Mouse (Mus musculus) forebrain, embryonic 10.5 days (tissue): ENCODE data around the gene Arhgef10l. TPM values are rescaled to one million over a fixed set of nuclear protein-coding genes. Genes with fewer than 3 reads are reported as not detected.

Source experiments
- DNase-seq: peaks from one replicate; pipeline ENCODE4 v3.0.0-alpha.2; 2017; ENCODE audit warnings: low spot score; ENCODE audit errors: extremely low spot score
- H3K27ac ChIP-seq: fragments of 300-500 bp; sonication (generic); 2 replicates; pipeline ENCODE4 v1.5.1; 2016; ENCODE audit warnings: mild to moderate bottlenecking
- H3K27me3 ChIP-seq: fragments of 300-500 bp; sonication (generic); 2 replicates; pipeline ENCODE4 v1.6.1; 2016; ENCODE audit warnings: mild to moderate bottlenecking; ENCODE audit not compliant: poor library complexity, severe bottlenecking
- H3K36me3 ChIP-seq: fragments of 300-500 bp; sonication (generic); replicated peaks from 2 replicates; pipeline ENCODE4 v1.6.1; 2016; ENCODE audit warnings: mild to moderate bottlenecking, moderate library complexity
- H3K4me1 ChIP-seq: fragments of 300-500 bp; sonication (generic); 2 replicates; pipeline ENCODE4 v1.6.1; 2016
- H3K4me3 ChIP-seq: fragments of 300-500 bp; sonication (generic); 2 replicates; pipeline ENCODE4 v1.5.1; 2016; ENCODE audit warnings: mild to moderate bottlenecking, moderate library complexity
- H3K9me3 ChIP-seq: fragments of 300-500 bp; sonication (generic); 2 replicates; pipeline ENCODE4 v1.6.1; 2016; ENCODE audit warnings: mild to moderate bottlenecking, moderate library complexity
- WGBS: fragments of 180-500 bp; shearing (Covaris S2); methylation state at CpG from one replicate; pipeline ENCODE4 v1.1.7; 2016; 5-methylcytosine and 5-hydroxymethylcytosine counted together
- polyA plus RNA-seq: library from polyadenylated mRNA; unstranded; fragments of >200 nt; fragmentation: Nextera tagmentation; extraction: Ambion mirVana; gene quantifications from 2 replicates; pipeline ENCODE4 v1.2.1, GENCODE M21; 2016

Arhgef10l gene
- polyA plus RNA-seq, 1 experiment from 2014 or later: 23.0 TPM

- Histone ChIP-seq H3K27me3 (peaks cover 10% of the 10 kb centered on the region), H3K9me3 (no peaks in the 10 kb centered on the region), H3K27ac (no peak overlapping the region), H3K4me3 (no peak overlapping the region), H3K4me1 (peaks cover 46% of the 10 kb centered on the region), H3K36me3 (no peaks in the 10 kb centered on the region)
- WGBS: 81% methylated on average over 7 of the region's 7 CpGs
- no peak for DNase-seq
These were observed 759 bp downstream of the Arhgef10l start for GRCm38 (mm10) chr4:140665053-140665452.

- Histone ChIP-seq H3K9me3 (no peaks in the 10 kb centered on the region), H3K4me1 (peaks cover 59% of the 10 kb centered on the region), H3K36me3 (no peaks in the 10 kb centered on the region), H3K27ac (peak overlapping the region; percentile 75), H3K4me3 (no peak overlapping the region), H3K27me3 (peaks cover 18% of the 10 kb centered on the region)
- WGBS: 33% methylated on average over 10 of the region's 10 CpGs
- DNase-seq: no peak
These were observed 2.8 kb downstream of the Arhgef10l start for GRCm38 (mm10) chr4:140662882-140663585.

- 39% methylated on average over 7 of the region's 7 CpGs for WGBS
- Histone ChIP-seq H3K4me3 (no peak overlapping the region), H3K27ac (peak overlapping the region; percentile 75), H3K4me1 (peaks cover 65% of the 10 kb centered on the region), H3K36me3 (no peaks in the 10 kb centered on the region), H3K27me3 (peaks cover 22% of the 10 kb centered on the region), H3K9me3 (no peaks in the 10 kb centered on the region)
- no peak for DNase-seq
These were observed 3.4 kb downstream of the Arhgef10l start for GRCm38 (mm10) chr4:140662453-140662852.

GRCm38 (mm10) chr4:140661406-140662022, 4.3 kb downstream of the Arhgef10l start:
- no peak for DNase-seq
- H3K4me1 ChIP-seq: peaks cover 75% of the 10 kb centered on the region
- no peaks in the 10 kb centered on the region for H3K9me3 ChIP-seq
- no peak overlapping the region for H3K4me3 ChIP-seq
- no peaks in the 10 kb centered on the region for H3K36me3 ChIP-seq
- 81% methylated on average over 18 of the region's 18 CpGs for WGBS
- peak overlapping the region; percentile 48 for H3K27ac ChIP-seq
- peaks cover 22% of the 10 kb centered on the region for H3K27me3 ChIP-seq

- Histone ChIP-seq H3K27me3 (peaks cover 33% of the 10 kb centered on the region), H3K36me3 (no peaks in the 10 kb centered on the region), H3K4me3 (peak overlapping the region; percentile 39), H3K27ac (peak overlapping the region; percentile 92), H3K9me3 (no peaks in the 10 kb centered on the region), H3K4me1 (peaks cover 73% of the 10 kb centered on the region)
- DNase-seq: peak; percentile 66
- WGBS: 4% methylated on average over 24 of the region's 24 CpGs
These were observed 7.9 kb downstream of the Arhgef10l start for GRCm38 (mm10) chr4:140657681-140658575.

- H3K27me3 ChIP-seq: peaks cover 25% of the 10 kb centered on the region; the same call in 1 of the 2 replicates
- H3K36me3 ChIP-seq: no peaks in the 10 kb centered on the region
- no peak for DNase-seq
- 75% methylated on average over 8 of the region's 8 CpGs for WGBS
- no peak overlapping the region for H3K4me3 ChIP-seq
- H3K4me1 ChIP-seq: peaks cover 59% of the 10 kb centered on the region
- H3K9me3 ChIP-seq: no peaks in the 10 kb centered on the region
- H3K27ac ChIP-seq: peak overlapping the region; percentile 92; the same call in 1 of the 2 replicates
These were observed 9.3 kb downstream of the Arhgef10l start for GRCm38 (mm10) chr4:140656529-140656928.

- Histone ChIP-seq H3K27ac (peak overlapping the region; percentile 30; the same call in 1 of the 2 replicates), H3K36me3 (no peaks in the 10 kb centered on the region), H3K4me1 (peaks cover 57% of the 10 kb centered on the region), H3K4me3 (no peak overlapping the region), H3K9me3 (no peaks in the 10 kb centered on the region), H3K27me3 (peaks cover 27% of the 10 kb centered on the region; the same call in 1 of the 2 replicates)
- WGBS: 84% methylated on average over 8 of the region's 8 CpGs
- no peak for DNase-seq
These were observed 11.0 kb downstream of the Arhgef10l start for GRCm38 (mm10) chr4:140654798-140655197.

GRCm38 (mm10) chr4:140653835-140654583, 11.8 kb downstream of the Arhgef10l start:
- H3K36me3 ChIP-seq: no peaks in the 10 kb centered on the region
- no peak overlapping the region for H3K4me3 ChIP-seq
- peaks cover 27% of the 10 kb centered on the region; the same call in 1 of the 2 replicates for H3K27me3 ChIP-seq
- H3K27ac ChIP-seq: peak overlapping the region; percentile 30; the same call in 1 of the 2 replicates
- DNase-seq: no peak
- 56% methylated on average over 14 of the region's 14 CpGs for WGBS
- H3K4me1 ChIP-seq: peaks cover 61% of the 10 kb centered on the region
- H3K9me3 ChIP-seq: no peaks in the 10 kb centered on the region

GRCm38 (mm10) chr4:140649731-140650130, 16.1 kb downstream of the Arhgef10l start:
- WGBS: 68% methylated on average over 1 of the region's 1 CpGs
- H3K27me3 ChIP-seq: peaks cover 12% of the 10 kb centered on the region; the same call in 1 of the 2 replicates
- H3K27ac ChIP-seq: peak overlapping the region; percentile 99; the same call in 1 of the 2 replicates
- peaks cover 19% of the 10 kb centered on the region for H3K36me3 ChIP-seq
- H3K4me1 ChIP-seq: peaks cover 59% of the 10 kb centered on the region
- DNase-seq: no peak
- peak overlapping the region; percentile 83; the same call in 1 of the 2 replicates for H3K4me3 ChIP-seq
- no peaks in the 10 kb centered on the region for H3K9me3 ChIP-seq

GRCm38 (mm10) chr4:140649207-140649591, 16.6 kb downstream of the Arhgef10l start:
- H3K9me3 ChIP-seq: no peaks in the 10 kb centered on the region
- peak overlapping the region; percentile 83 for H3K4me3 ChIP-seq
- WGBS: 24% methylated on average over 9 of the region's 9 CpGs
- DNase-seq: no peak
- H3K27me3 ChIP-seq: peaks cover 12% of the 10 kb centered on the region; the same call in 1 of the 2 replicates
- peak overlapping the region; percentile 99 for H3K27ac ChIP-seq
- peaks cover 59% of the 10 kb centered on the region for H3K4me1 ChIP-seq
- peaks cover 24% of the 10 kb centered on the region for H3K36me3 ChIP-seq

GRCm38 (mm10) chr4:140648443-140649206, 17.2 kb downstream of the Arhgef10l start:
- Histone ChIP-seq H3K27ac (peak overlapping the region; percentile 99), H3K4me1 (peaks cover 57% of the 10 kb centered on the region), H3K9me3 (no peaks in the 10 kb centered on the region), H3K4me3 (peak overlapping the region; percentile 83), H3K27me3 (peaks cover 10% of the 10 kb centered on the region; the same call in 1 of the 2 replicates), H3K36me3 (peaks cover 30% of the 10 kb centered on the region)
- WGBS: under 1% methylated on average over 50 of the region's 50 CpGs
- DNase-seq: peak; percentile 63
